23 mouse cellular contexts compared by ENCODE assay signal in the genomic region with DNA sequence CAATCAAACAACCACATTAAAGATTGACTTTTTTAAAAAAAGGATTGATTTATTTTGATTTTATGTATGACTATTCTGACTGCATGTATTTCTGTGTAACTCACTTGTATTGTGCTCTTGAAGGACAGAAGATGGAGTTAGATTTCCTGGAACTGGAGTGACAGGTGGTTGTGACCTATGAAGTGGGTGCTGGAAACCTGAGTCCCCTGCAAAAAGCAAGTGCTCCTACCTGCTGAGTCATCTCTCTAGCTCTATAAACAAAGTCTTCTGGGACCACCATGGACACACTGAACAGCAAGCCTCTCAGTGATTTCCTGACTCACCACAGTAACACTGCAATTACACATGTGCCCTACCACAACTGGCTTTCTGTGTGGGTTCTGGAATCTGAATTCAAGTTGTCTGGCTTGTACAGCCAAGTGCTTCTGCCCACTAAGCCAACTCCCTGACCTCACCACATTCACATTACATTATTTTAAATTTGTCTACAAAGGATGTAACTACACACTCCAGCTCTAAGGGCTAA.
A peak's percentile ranks its signal among the peaks of the same experiment; 100 is the strongest.
DNase-seq lines count a peak whose midpoint lies in the region; ATAC-seq and TF ChIP-seq lines count a peak whose summit lies in the region.
"Had no signal": no experiment of that assay in that cellular context is flagged by ENCODE, and none has a peak within 500 bp of the region (broad histone marks: within the 10 kb centered on the region; RNA-seq: fewer than 3 reads in every experiment).

No protein-coding gene starts in this region.

- no peak for ATAC-seq in embryonic facial prominence, embryonic 14.5 days (ENCODE audit: low read depth)
- ATAC-seq in liver, embryonic 12.5 days, result no peak
- ATAC-seq: forebrain, embryonic 15.5 days; hindbrain, postnatal 0 days; inflammation-experienced regulatory T-cells, adult 6 months; intestine, embryonic 16.5 days; Patski had no signal

- no peaks in the 10 kb centered on the region for H3K27me3 ChIP-seq in embryonic facial prominence, embryonic 14.5 days (replicated peaks; ENCODE audit: control insufficient read depth, insufficient read depth, low read length)
- no peaks in the 10 kb centered on the region for H3K27me3 ChIP-seq in embryonic facial prominence, embryonic 10.5 days (replicated peaks; ENCODE audit: low read depth, poor library complexity, severe bottlenecking)
- no peaks in the 10 kb centered on the region for H3K27me3 ChIP-seq in liver, adult 2 months (ENCODE audit: control insufficient read depth, insufficient read depth, low read length)
- H3K27me3 ChIP-seq in liver, embryonic 12.5 days (replicated peaks), result no peaks in the 10 kb centered on the region
- H3K27me3 ChIP-seq: embryonic facial prominence, embryonic 12.5 days; forebrain, embryonic 12.5 days; forebrain, embryonic 15.5 days; heart, embryonic 13.5 days; Patski had no signal

- no peak overlapping the region for H3K4me3 ChIP-seq in embryonic facial prominence, embryonic 14.5 days (ENCODE audit: low read depth, low read length)
- H3K4me3 ChIP-seq in embryonic facial prominence, embryonic 10.5 days, result no peak overlapping the region
- H3K4me3 ChIP-seq in liver, adult 2 months (ENCODE audit: insufficient read depth, low read depth, low read length), result no peak overlapping the region
- no peak overlapping the region for H3K4me3 ChIP-seq in liver, embryonic 12.5 days
- H3K4me3 ChIP-seq: embryonic facial prominence, embryonic 12.5 days; erythroblast, embryonic 14.5 days; forebrain, embryonic 12.5 days; forebrain, embryonic 15.5 days; heart, embryonic 13.5 days had no signal

- TF ChIP-seq CTCF in liver, adult 2 months (IDR thresholded peaks at IDR 0.05; ENCODE audit: low read depth, low read length), result no peak

- H3K9me3 ChIP-seq in embryonic facial prominence, embryonic 14.5 days (ENCODE audit: control insufficient read depth, low read length), result no peaks in the 10 kb centered on the region
- H3K9me3 ChIP-seq in embryonic facial prominence, embryonic 10.5 days, result no peaks in the 10 kb centered on the region
- H3K9me3 ChIP-seq in liver, embryonic 12.5 days (replicated peaks), result no peaks in the 10 kb centered on the region
- H3K9me3 ChIP-seq: embryonic facial prominence, embryonic 12.5 days; forebrain, embryonic 12.5 days; forebrain, embryonic 15.5 days; heart, embryonic 13.5 days had no signal

- TF ChIP-seq POLR2A in liver, adult 2 months (IDR thresholded peaks at IDR 0.05; ENCODE audit: extremely low read depth, insufficient read depth, low read length), result no peak

- DNase-seq in embryonic facial prominence, embryonic 14.5 days (ENCODE audit: low spot score), result peak; percentile 42
- DNase-seq in embryonic facial prominence, embryonic 10.5 days (ENCODE audit: low spot score), result no peak
- no peak for DNase-seq in liver, adult 2 months (ENCODE audit: extremely low read depth, low read depth, low spot score)
- peak; percentile 21 for DNase-seq in adipocyte (ENCODE audit: low spot score)
- peak; percentile 59 for DNase-seq in skeletal muscle tissue, adult 2 months (ENCODE audit: low read depth, low spot score)
- no peak for DNase-seq in urinary bladder, adult 18-20 months (ENCODE audit: low spot score in 2 of 2)
- DNase-seq in c-Kit-positive CD71-positive TER-119-positive erythroid progenitor cells, embryonic 14.5 days (ENCODE audit: low spot score), result no peak
- DNase-seq: adrenal gland, adult 2 months; cerebellum, adult 11-12 months; gastrocnemius, postnatal 14 days; heart, adult 11 months; kidney, adult 18-20 months had no signal

- H3K27ac ChIP-seq in embryonic facial prominence, embryonic 14.5 days (replicated peaks; ENCODE audit: low read depth, low read length), result no peak overlapping the region
- no peak overlapping the region for H3K27ac ChIP-seq in embryonic facial prominence, embryonic 10.5 days (replicated peaks)
- peak overlapping the region; percentile 54 for H3K27ac ChIP-seq in liver, adult 2 months (replicated peaks; ENCODE audit: insufficient read depth, low read depth, low read length)
- H3K27ac ChIP-seq in liver, embryonic 12.5 days, result no peak overlapping the region
- H3K27ac ChIP-seq: embryonic facial prominence, embryonic 12.5 days; forebrain, embryonic 12.5 days; forebrain, embryonic 15.5 days; heart, embryonic 13.5 days; hindbrain, embryonic 14.5 days; hindbrain, postnatal 0 days had no signal

- no peak overlapping the region for H3K9ac ChIP-seq in embryonic facial prominence, embryonic 14.5 days (ENCODE audit: low read depth, low read length)
- H3K9ac ChIP-seq in liver, adult 2 months (ENCODE audit: low read depth, low read length), result 0 out of 2 replicates have a peak overlapping the region, but pooled peaks have one; percentile 10
- no peak overlapping the region for H3K9ac ChIP-seq in liver, embryonic 12.5 days
- H3K9ac ChIP-seq: embryonic facial prominence, embryonic 12.5 days; forebrain, embryonic 12.5 days; forebrain, embryonic 15.5 days; heart, embryonic 13.5 days; hindbrain, embryonic 14.5 days had no signal

- no peaks in the 10 kb centered on the region for H3K4me1 ChIP-seq in embryonic facial prominence, embryonic 14.5 days (ENCODE audit: control insufficient read depth, insufficient read depth, low read length)
- H3K4me1 ChIP-seq in embryonic facial prominence, embryonic 10.5 days, result no peaks in the 10 kb centered on the region
- peaks cover 12% of the 10 kb centered on the region for H3K4me1 ChIP-seq in liver, adult 2 months (ENCODE audit: control insufficient read depth, insufficient read depth, low read length)
- no peaks in the 10 kb centered on the region for H3K4me1 ChIP-seq in liver, embryonic 12.5 days
- H3K4me1 ChIP-seq: embryonic facial prominence, embryonic 12.5 days had no signal

- H3K36me3 ChIP-seq in embryonic facial prominence, embryonic 14.5 days (ENCODE audit: control insufficient read depth, insufficient read depth, low read length), result no peaks in the 10 kb centered on the region
- peaks cover 12% of the 10 kb centered on the region for H3K36me3 ChIP-seq in embryonic facial prominence, embryonic 10.5 days (replicated peaks)
- no peaks in the 10 kb centered on the region; the same call in 1 of the 2 replicates for H3K36me3 ChIP-seq in liver, adult 2 months (ENCODE audit: control insufficient read depth, insufficient read depth, low read length)
- H3K36me3 ChIP-seq in liver, embryonic 12.5 days, result no peaks in the 10 kb centered on the region
- H3K36me3 ChIP-seq: embryonic facial prominence, embryonic 12.5 days; forebrain, embryonic 12.5 days; forebrain, embryonic 15.5 days had no signal

- H3K79me2 ChIP-seq in liver, adult 2 months (ENCODE audit: control insufficient read depth, insufficient read depth, low read length), result peaks cover 14% of the 10 kb centered on the region; the same call in 1 of the 2 replicates

- H3K4me2 ChIP-seq in embryonic facial prominence, embryonic 14.5 days (ENCODE audit: low read depth, low read length), result no peak overlapping the region
- no peak overlapping the region for H3K4me2 ChIP-seq in liver, embryonic 12.5 days
- H3K4me2 ChIP-seq: embryonic facial prominence, embryonic 12.5 days; forebrain, embryonic 12.5 days; forebrain, embryonic 15.5 days; heart, embryonic 13.5 days; hindbrain, embryonic 14.5 days had no signal

Comparison
In these comparisons a context has a peak if more than half of its experiments do, and no peak if none do; other contexts are left out.
1. DNase-seq: peak in embryonic facial prominence, embryonic 14.5 days (single experiment), adipocyte (single experiment) and skeletal muscle tissue, adult 2 months (single experiment); none in embryonic facial prominence, embryonic 10.5 days (single experiment), liver, adult 2 months (single experiment), urinary bladder, adult 18-20 months (0 of 2) and c-Kit-positive CD71-positive TER-119-positive erythroid progenitor cells, embryonic 14.5 days (single experiment).